Mouse (Mus musculus): ENCODE measurements around the gene Stum. TPM values are rescaled to one million over a fixed set of nuclear protein-coding genes. Genes with fewer than 3 reads are reported as not detected.
"Not testable (repeated sequence)": the region's sequence is repeated elsewhere in the genome, so short reads cannot be mapped to it uniquely, and the experiment has no call there.

Stum gene
- total and polyA plus RNA-seq, 3 experiments = 2.0 to 3.7 (median 2.8) TPM

GRCm38 (mm10) chr1:180523320-180523719, 40.0 kb upstream of the Stum start:
- Histone ChIP-seq H3K9ac (ENCODE audit: low read depth, low read length) (no peak overlapping the region), H3K27ac (no peak overlapping the region), H3K27me3 (ENCODE audit: control insufficient read depth, insufficient read depth, low read length) (no peaks in the 10 kb centered on the region; the same call in 1 of the 2 replicates), H3K4me3 (no peak overlapping the region), H3K36me3 (ENCODE audit: control insufficient read depth, insufficient read depth, low read length) (no peaks in the 10 kb centered on the region), H3K79me2 (replicated peaks; ENCODE audit: control insufficient read depth, insufficient read depth, low read length) (no peaks in the 10 kb centered on the region), H3K4me1 (ENCODE audit: control insufficient read depth, insufficient read depth, low read length) (no peaks in the 10 kb centered on the region)
- 72% methylated on average over 2 of the region's 2 CpGs for WGBS
- no peak for TF ChIP-seq EP300 (IDR thresholded peaks at IDR 0.05; ENCODE audit: insufficient read depth, low read depth, low read length)
- TF ChIP-seq POLR2A (IDR thresholded peaks at IDR 0.05; ENCODE audit: insufficient read depth, low read depth, low read length) = no peak
- intact Hi-C loops (cut with DNase I) = no loop called here
- DNase-seq = no peak

DNA sequence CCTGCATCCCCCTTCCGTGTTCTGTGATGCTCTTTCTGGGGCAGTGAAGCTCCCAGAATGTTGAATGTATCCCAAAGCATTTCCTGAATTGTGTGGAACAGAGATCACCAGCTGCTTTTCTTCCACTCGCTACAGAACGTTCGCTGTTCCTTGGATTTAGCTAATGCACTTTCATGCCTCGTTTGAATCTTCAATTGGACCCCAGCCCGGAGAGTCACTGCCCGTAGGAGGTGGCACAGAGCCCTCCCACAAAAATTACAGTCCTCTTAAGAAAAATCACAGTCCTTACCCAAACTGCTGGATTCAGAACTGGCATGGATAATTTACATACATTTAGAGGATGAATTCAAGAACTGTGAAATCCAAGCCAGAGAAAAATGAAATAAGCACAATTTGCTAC, 36.9 kb upstream of the Stum start:
- DNase-seq = no peak
- H3K4me3 ChIP-seq = no peak overlapping the region
- no peak overlapping the region for H3K9ac ChIP-seq (ENCODE audit: low read depth, low read length)
- no peaks in the 10 kb centered on the region for H3K4me1 ChIP-seq (ENCODE audit: control insufficient read depth, insufficient read depth, low read length)
- no peak overlapping the region for H3K27ac ChIP-seq
- no peaks in the 10 kb centered on the region for H3K36me3 ChIP-seq (ENCODE audit: control insufficient read depth, insufficient read depth, low read length)
- intact Hi-C loops (cut with DNase I) = no loop called here
- TF ChIP-seq POLR2A (IDR thresholded peaks at IDR 0.05; ENCODE audit: insufficient read depth, low read depth, low read length) = no peak
- TF ChIP-seq CTCF (IDR thresholded peaks at IDR 0.05) = no peak
- TF ChIP-seq EP300 (IDR thresholded peaks at IDR 0.05; ENCODE audit: insufficient read depth, low read depth, low read length) = no peak
- H3K27me3 ChIP-seq (ENCODE audit: control insufficient read depth, insufficient read depth, low read length) = no peaks in the 10 kb centered on the region; the same call in 1 of the 2 replicates
- H3K79me2 ChIP-seq (replicated peaks; ENCODE audit: control insufficient read depth, insufficient read depth, low read length) = no peaks in the 10 kb centered on the region
- 60% methylated on average over 7 of the region's 7 CpGs for WGBS

DNA sequence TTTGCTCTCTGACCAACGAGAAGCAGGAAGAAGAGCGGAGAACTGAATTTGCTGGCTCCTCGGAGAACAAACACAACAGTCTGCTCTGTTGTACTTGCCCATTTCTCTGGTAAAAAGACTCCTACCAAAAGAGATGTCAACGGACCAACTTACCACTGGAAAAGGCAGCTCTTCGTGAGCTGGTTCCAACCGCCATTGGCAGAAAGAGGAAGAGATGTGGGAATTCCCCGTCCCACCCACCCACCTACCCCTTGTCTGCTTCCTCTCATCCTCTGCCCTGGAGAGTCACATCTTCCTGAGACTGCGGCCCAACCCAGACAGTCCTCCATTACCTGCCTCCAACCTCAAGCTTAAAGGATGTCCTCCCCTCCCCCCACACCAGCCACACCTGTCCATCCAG, 36.2 kb upstream of the Stum start:
- Histone ChIP-seq H3K4me1 (ENCODE audit: control insufficient read depth, insufficient read depth, low read length) (no peaks in the 10 kb centered on the region), H3K27ac (no peak overlapping the region), H3K79me2 (replicated peaks; ENCODE audit: control insufficient read depth, insufficient read depth, low read length) (no peaks in the 10 kb centered on the region), H3K36me3 (ENCODE audit: control insufficient read depth, insufficient read depth, low read length) (no peaks in the 10 kb centered on the region), H3K4me3 (no peak overlapping the region), H3K9ac (ENCODE audit: low read depth, low read length) (no peak overlapping the region), H3K27me3 (ENCODE audit: control insufficient read depth, insufficient read depth, low read length) (no peaks in the 10 kb centered on the region; the same call in 1 of the 2 replicates)
- WGBS = 74% methylated on average over 8 of the region's 8 CpGs
- no peak for TF ChIP-seq POLR2A (IDR thresholded peaks at IDR 0.05; ENCODE audit: insufficient read depth, low read depth, low read length)
- no peak for TF ChIP-seq CTCF (IDR thresholded peaks at IDR 0.05)
- no peak for TF ChIP-seq EP300 (IDR thresholded peaks at IDR 0.05; ENCODE audit: insufficient read depth, low read depth, low read length)
- intact Hi-C loops (cut with DNase I) = no loop called here
- no peak for DNase-seq

DNA sequence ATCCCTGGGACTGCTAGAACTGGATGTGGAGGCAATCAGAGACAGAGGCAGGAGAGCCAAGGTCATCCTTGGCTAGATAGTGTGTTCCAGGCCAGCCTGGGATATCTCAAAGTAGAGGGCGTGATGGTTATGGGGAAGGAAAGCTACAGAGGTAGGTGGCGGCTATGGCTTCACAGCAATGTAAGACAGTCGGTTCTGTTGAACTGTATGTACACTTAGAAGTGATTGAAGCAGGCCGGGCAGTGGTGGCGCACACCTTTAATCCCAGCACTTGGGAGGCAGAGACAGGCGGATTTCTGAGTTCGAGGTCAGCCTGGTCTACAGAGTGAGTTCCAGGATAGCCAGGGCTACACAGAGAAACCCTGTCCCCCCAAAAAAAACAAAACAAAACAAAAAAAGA, 35.6 kb upstream of the Stum start:
- H3K27ac ChIP-seq; H3K4me3 ChIP-seq; DNase-seq; H3K27me3 ChIP-seq (ENCODE audit: control insufficient read depth, insufficient read depth, low read length); H3K4me1 ChIP-seq (ENCODE audit: control insufficient read depth, insufficient read depth, low read length); H3K9ac ChIP-seq (ENCODE audit: low read depth, low read length); intact Hi-C loops (cut with DNase I); H3K79me2 ChIP-seq (replicated peaks; ENCODE audit: control insufficient read depth, insufficient read depth, low read length); H3K36me3 ChIP-seq (ENCODE audit: control insufficient read depth, insufficient read depth, low read length): not testable (repeated sequence)
- 95% methylated on average over 7 of the region's 7 CpGs for WGBS

- Histone ChIP-seq H3K4me1 (ENCODE audit: control insufficient read depth, insufficient read depth, low read length) (no peaks in the 10 kb centered on the region), H3K27ac (no peak overlapping the region), H3K27me3 (ENCODE audit: control insufficient read depth, insufficient read depth, low read length) (no peaks in the 10 kb centered on the region; the same call in 1 of the 2 replicates), H3K4me3 (no peak overlapping the region), H3K79me2 (replicated peaks; ENCODE audit: control insufficient read depth, insufficient read depth, low read length) (no peaks in the 10 kb centered on the region), H3K36me3 (ENCODE audit: control insufficient read depth, insufficient read depth, low read length) (no peaks in the 10 kb centered on the region), H3K9ac (ENCODE audit: low read depth, low read length) (no peak overlapping the region)
- TF ChIP-seq POLR2A (IDR thresholded peaks at IDR 0.05; ENCODE audit: insufficient read depth, low read depth, low read length) (no peak), EP300 (IDR thresholded peaks at IDR 0.05; ENCODE audit: insufficient read depth, low read depth, low read length) (no peak), CTCF (IDR thresholded peaks at IDR 0.05) (no peak)
- no peak for DNase-seq
- WGBS = 67% methylated on average over 8 of the region's 8 CpGs
- intact Hi-C loops (cut with DNase I) = no loop called here
These were observed 35.1 kb upstream of the Stum start for GRCm38 (mm10) chr1:180518412-180518811.

- H3K36me3 ChIP-seq (ENCODE audit: control insufficient read depth, insufficient read depth, low read length) = no peaks in the 10 kb centered on the region
- no peak for DNase-seq
- TF ChIP-seq EP300 (IDR thresholded peaks at IDR 0.05; ENCODE audit: insufficient read depth, low read depth, low read length) = no peak
- TF ChIP-seq POLR2A (IDR thresholded peaks at IDR 0.05; ENCODE audit: insufficient read depth, low read depth, low read length) = no peak
- no peak for TF ChIP-seq CTCF (IDR thresholded peaks at IDR 0.05)
- no peak overlapping the region for H3K4me3 ChIP-seq
- no peaks in the 10 kb centered on the region for H3K4me1 ChIP-seq (ENCODE audit: control insufficient read depth, insufficient read depth, low read length)
- no peaks in the 10 kb centered on the region for H3K79me2 ChIP-seq (replicated peaks; ENCODE audit: control insufficient read depth, insufficient read depth, low read length)
- H3K27me3 ChIP-seq (ENCODE audit: control insufficient read depth, insufficient read depth, low read length) = no peaks in the 10 kb centered on the region; the same call in 1 of the 2 replicates
- H3K27ac ChIP-seq = no peak overlapping the region
- intact Hi-C loops (cut with DNase I) = no loop called here
- no peak overlapping the region for H3K9ac ChIP-seq (ENCODE audit: low read depth, low read length)
- 51% methylated on average over 10 of the region's 10 CpGs for WGBS
These were observed 34.2 kb upstream of the Stum start for GRCm38 (mm10) chr1:180517390-180518054.

All from heart, adult 2 months (tissue).